Mouse (Mus musculus) gastrocnemius, postnatal 4 days (tissue): Measurements from ENCODE around the gene Pelo. TPM values are rescaled to one million over a fixed set of nuclear protein-coding genes. Genes with fewer than 3 reads are reported as not detected.

Experiments used
- DNase-seq, 2 experiments: peaks; one replicate each; pipeline ENCODE4 v3.0.0; 2021 to 2022; ENCODE audit warnings: low spot score in 2 of 2, mixed read lengths in 2 of 2
- total RNA-seq, 2 experiments: library from RNA; stranded (reverse); gene quantifications; 2 replicates each; pipeline ENCODE4 v1.2.3; 2021

Pelo gene
- total RNA-seq, 2 experiments from 2014 or later: 17.4 to 21.9 TPM

DNA sequence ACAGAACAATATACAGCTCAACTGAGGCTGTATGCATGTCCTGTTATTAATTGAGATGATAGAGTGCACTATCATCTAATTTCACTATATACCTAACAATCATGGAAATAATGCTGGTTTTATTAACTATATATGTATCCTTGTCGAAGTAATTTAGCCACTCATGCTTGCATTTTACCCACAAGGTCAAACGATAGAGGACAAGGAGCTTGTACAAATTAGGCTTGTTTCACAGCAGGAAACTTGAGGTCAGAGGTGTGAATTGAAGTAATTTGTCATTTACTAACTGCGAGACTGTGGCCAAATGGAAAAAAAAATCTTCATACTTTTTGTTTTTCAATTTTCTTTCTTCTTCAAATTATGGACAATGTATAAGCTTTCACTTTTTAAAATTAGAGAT, 8.2 kb upstream of the Pelo start:
- DNase-seq: no peak

DNA sequence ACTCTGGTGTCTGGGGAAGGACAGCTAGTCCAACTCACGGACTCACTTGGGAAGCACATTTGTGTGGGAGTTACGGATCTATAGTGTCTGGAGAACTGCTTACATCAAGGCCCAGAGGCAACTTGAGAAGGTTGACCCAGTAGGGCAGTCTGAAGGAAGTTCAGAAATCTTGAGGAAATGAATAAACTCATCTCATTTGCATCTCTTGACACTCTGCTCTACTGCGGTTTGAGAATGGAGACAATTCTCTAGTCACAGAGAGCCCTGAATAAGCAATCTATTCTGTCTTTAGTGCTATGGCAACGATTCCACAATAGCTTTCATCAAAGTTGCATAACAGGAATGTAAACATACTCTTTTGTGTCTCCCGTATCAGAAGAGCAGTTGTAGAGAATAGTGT, 7.0 kb upstream of the Pelo start:
- DNase-seq: no peak

GRCm38 (mm10) chr13:115096216-115096615, 6.2 kb upstream of the Pelo start:
- DNase-seq: no peak

- DNase-seq: no peak
Measured at GRCm38 (mm10) chr13:115095392-115095791, 5.4 kb upstream of the Pelo start.

DNA sequence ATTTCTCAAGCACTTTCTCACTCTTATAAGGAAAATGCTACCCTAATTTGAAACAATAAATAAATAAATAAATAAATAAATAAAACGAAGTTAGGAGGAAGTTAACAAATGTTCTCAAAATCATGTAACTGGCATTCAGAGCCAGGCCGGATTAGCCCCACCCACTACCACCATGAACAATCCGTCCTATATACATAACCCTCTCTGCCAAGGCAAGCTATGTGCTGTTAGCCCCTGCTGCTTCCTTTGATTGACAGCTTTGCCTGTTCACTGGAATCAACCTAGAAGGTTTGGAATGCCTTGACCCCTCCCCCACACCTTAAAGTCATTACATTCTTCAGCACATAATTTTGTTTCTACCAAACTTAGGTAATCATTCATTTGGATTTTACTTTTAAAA, 1.5 kb upstream of the Pelo start:
- no peak for DNase-seq

DNA sequence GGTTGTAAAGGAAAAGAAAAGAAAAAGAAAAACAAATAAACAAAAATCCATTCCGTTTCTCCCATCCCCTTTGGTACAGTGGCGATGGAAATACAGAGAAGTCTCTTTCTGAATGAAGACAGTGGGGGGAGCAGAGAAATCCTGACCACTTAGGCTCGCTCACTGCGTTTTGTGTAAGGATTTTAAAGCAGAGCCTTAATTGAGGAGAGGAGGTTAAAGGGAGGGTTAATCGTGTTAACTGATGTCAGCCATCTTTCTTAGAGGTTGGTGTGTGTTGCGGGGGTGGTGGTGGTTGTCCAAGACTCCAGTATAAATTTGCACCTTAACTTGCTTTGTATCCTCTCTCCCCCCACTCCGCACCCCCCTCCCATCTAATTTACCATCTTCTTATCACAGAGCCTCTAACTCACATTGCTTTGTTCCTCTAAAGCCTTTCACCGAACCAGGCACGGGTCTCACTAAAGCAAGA, 1.0 kb upstream of the Pelo start:
- DNase-seq: no peak

DNA sequence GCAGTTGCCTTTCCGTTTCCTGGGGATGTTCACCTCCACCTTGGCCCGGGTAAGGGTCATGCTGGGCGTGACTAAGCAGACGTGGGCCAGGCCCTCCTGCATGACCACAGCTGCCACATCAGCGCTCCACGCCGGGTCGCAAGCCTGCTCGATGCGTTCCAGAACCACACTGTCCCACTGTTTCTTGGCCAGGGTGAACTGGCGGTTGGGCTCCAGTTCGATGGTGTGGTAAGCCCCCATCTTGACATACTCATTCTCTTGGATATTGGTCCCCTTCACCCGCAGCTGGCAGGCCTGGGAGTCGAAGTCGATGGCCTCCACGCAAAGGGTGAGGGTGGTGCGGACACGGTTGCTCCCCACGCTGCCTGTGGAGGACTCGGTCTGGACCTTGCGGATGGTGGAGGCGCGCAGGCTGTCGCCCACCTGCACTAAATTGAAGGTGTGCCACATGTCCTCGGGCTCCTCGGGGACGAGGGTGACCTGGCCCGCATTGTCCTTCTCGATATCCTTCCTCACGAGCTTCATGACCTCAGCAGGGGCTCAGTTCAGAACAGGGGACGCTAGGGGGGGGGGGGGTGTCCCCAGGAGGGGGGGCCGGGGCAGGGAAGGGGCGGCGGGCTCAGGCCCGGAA, 476 bp downstream of the Pelo start:
- peak; percentile 19 to 26 for DNase-seq

GRCm38 (mm10) chr13:115089020-115089394, 979 bp downstream of the Pelo start:
- no peak for DNase-seq

DNA sequence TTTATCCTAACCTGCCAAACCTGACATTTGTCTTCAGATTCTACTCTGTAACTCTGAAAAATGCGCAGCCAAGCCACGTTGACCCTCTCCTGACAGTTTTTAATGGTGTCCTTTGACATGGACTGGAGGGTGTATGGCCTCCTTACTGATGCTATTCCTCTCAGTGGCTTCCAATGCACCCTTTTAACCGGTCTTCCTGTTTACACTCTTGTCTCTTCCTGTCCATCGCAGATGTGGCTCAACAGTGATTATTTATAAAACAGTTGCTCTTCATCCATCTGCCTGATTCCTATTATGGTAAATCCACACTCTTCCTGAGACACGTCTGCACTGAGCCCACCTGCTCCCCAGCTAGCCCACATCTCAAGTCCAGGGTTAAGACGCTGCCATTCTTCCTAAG, 4.0 kb downstream of the Pelo start:
- no peak for DNase-seq

DNA sequence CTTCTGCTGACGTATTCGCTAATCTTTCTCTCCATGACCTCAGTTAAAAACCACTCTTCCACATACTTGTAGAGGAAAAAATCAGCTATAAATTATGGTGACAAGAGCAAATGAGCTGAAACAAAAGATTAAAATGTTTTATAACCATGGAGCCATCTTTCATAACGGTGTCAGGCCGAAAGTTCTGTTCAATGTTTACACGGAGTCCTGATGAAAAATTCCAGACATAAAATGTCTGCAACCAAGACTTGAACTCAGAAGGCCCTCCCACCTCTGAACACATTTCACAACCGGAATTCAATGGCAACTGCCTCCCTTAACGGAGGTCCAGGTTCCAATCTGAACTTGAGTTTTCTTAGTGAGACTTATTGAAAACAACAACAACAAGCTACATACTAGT, 7.6 kb downstream of the Pelo start:
- no peak for DNase-seq

- no peak for DNase-seq
Measured at GRCm38 (mm10) chr13:115079996-115080585, 9.9 kb downstream of the Pelo start.

DNA sequence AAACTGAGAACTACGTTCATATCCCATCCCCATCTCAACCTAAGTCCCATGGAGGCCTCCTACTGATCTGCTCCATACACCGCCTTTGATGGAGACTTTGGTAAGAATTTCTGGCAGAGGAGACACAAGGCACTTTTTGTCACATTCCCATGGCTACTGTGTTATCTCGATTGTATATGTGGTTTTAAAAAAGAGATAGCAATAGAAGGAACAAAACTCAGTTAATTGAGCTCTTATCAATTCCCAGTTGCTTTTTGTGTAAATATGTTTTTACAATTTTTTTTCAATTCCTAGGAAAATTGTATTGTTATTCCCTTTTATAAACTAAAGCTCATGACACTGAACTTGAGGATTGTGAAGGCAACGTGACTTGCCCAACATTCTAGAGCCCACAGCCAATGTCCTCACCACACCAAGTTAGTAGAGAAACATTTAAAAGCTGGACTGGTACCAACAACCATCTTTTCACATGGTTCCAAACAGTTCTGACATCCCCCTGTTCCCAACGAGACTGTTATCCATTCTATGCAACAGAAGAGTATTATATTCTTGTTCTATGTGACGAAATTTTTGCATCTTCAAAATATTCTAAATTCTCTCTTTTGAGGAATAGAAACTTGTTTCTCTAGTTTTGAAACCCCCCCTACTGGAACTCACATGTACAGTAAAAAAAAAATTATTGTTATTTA, 10.8 kb downstream of the Pelo start:
- no peak for DNase-seq

- DNase-seq: no peak
Measured at GRCm38 (mm10) chr13:115077346-115078134, 12.4 kb downstream of the Pelo start.

GRCm38 (mm10) chr13:115072386-115072785, 17.6 kb downstream of the Pelo start:
- DNase-seq: no peak

GRCm38 (mm10) chr13:115071431-115071830, 18.6 kb downstream of the Pelo start:
- no peak for DNase-seq

- DNase-seq: no peak
Measured at GRCm38 (mm10) chr13:115067968-115068330, 22.0 kb downstream of the Pelo start.

DNA sequence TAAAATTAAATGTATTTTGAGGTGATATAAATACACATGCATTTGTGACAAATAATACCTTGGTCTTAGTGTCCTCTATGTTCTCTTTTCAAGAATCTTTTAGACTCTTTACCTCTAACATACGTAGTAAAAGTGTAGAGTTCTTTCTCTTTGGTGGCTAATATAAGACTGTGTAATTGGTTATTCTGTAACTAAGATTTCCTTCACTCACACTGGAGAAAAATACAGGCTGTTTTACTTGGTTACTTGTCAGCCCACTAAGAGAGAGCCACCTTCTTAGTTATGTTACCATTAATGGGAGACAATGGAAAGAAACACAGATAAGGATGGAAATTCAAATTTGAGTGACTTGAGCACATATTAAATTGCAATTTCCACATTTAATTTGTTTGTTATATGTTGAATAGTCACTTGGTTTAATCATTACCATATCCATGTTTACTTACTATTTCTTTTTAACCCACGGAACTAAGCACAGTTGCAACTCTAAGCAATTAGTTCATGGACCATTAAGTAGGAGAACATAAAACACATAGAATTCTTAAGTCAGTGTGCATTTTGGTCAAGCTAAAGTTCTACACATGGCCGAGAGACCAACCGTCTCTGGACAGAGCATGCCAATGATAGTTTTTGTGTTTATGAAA, 22.5 kb downstream of the Pelo start:
- no peak for DNase-seq

GRCm38 (mm10) chr13:115057555-115057954, 32.4 kb downstream of the Pelo start:
- DNase-seq: no peak

- no peak for DNase-seq
Measured at GRCm38 (mm10) chr13:115054783-115055182, 35.2 kb downstream of the Pelo start.

- DNase-seq: no peak
Measured at GRCm38 (mm10) chr13:115052568-115052967, 37.4 kb downstream of the Pelo start.
